Mouse (Mus musculus) kidney, embryonic 14.5 days (tissue): ENCODE measurements around the gene Nfu1. TPM values are rescaled to one million over a fixed set of nuclear protein-coding genes. Genes with fewer than 3 reads are reported as not detected.

Experiments
- ATAC-seq: fragments of 200-750 bp; cut with Nextera tagmentation; 2 replicates; pipeline ENCODE4 v1.8.0; 2017; ENCODE audit warnings: moderate number of reproducible peaks, mild to moderate bottlenecking, moderate TSS enrichment, moderate library complexity; ENCODE audit not compliant: low FRiP score, low TSS enrichment
- H3K27ac ChIP-seq: fragments of 300-500 bp; sonication (generic); 2 replicates; pipeline ENCODE4 v1.5.1; 2014; ENCODE audit warnings: low read depth, mild to moderate bottlenecking, low read length, moderate library complexity, mixed read lengths
- H3K27me3 ChIP-seq: fragments of 300-500 bp; sonication (generic); 2 replicates; pipeline ENCODE4 v1.6.1; 2014; ENCODE audit warnings: mild to moderate bottlenecking, low read length; ENCODE audit not compliant: control insufficient read depth, insufficient read depth
- H3K36me3 ChIP-seq: fragments of 300-500 bp; sonication (generic); 2 replicates; pipeline ENCODE4 v1.6.1; 2014; ENCODE audit warnings: low read length, mixed read lengths; ENCODE audit not compliant: control insufficient read depth, insufficient read depth
- H3K4me1 ChIP-seq: fragments of 300-500 bp; sonication (generic); 2 replicates; pipeline ENCODE4 v1.6.1; 2014; ENCODE audit warnings: low read length, mixed read lengths; ENCODE audit not compliant: control insufficient read depth, insufficient read depth
- H3K4me2 ChIP-seq: fragments of 300-500 bp; sonication (generic); replicated peaks from 2 replicates; pipeline ENCODE4 v1.6.1; 2014; ENCODE audit warnings: low read depth, mild to moderate bottlenecking, low read length
- H3K4me3 ChIP-seq: fragments of 300-500 bp; sonication (generic); 2 replicates; pipeline ENCODE4 v1.5.1; 2014; ENCODE audit warnings: mild to moderate bottlenecking, low read length
- H3K9ac ChIP-seq: fragments of 300-500 bp; sonication (generic); 2 replicates; pipeline ENCODE4 v1.6.1; 2014; ENCODE audit warnings: low read depth, mild to moderate bottlenecking, low read length, moderate library complexity
- H3K9me3 ChIP-seq: fragments of 300-500 bp; sonication (generic); 2 replicates; pipeline ENCODE4 v1.6.1; 2016; ENCODE audit warnings: low read length; ENCODE audit not compliant: control insufficient read depth
- WGBS: fragments of 180-500 bp; shearing (Covaris S2); extraction: QIAGEN DNeasy Blood & Tissue Kit; methylation state at CpG from one replicate; pipeline ENCODE4 v1.1.7; 2014; 5-methylcytosine and 5-hydroxymethylcytosine counted together
- polyA plus RNA-seq: library from polyadenylated mRNA; unstranded; fragments of >200 nt; fragmentation: Nextera tagmentation; extraction: Ambion mirVana; gene quantifications from 2 replicates; pipeline ENCODE4 v1.2.1, GENCODE M21; 2014

Gene Nfu1
- polyA plus RNA-seq, result 102 and 119 TPM in 2 replicates

GRCm38 (mm10) chr6:87008887-87009286, at the start of gene Nfu1:
Gene Nfu1, plus strand, starts transcription at chr6:87009236.
- peak within 1 kb of the TSS; percentile 48 for H3K4me2 ChIP-seq
- peaks cover 5% of the 10 kb centered on the region for H3K4me1 ChIP-seq
- no peaks in the 10 kb centered on the region for H3K27me3 ChIP-seq
- H3K27ac ChIP-seq, result peak within 1 kb of the TSS; percentile 44; the same call in 1 of the 2 replicates
- peaks cover 6% of the 10 kb centered on the region; the same call in 1 of the 2 replicates for H3K36me3 ChIP-seq
- 75% methylated on average over 6 of the region's 6 CpGs for WGBS
- no peaks in the 10 kb centered on the region for H3K9me3 ChIP-seq
- ATAC-seq, result no peak
- H3K4me3 ChIP-seq, result peak within 1 kb of the TSS; percentile 76
- H3K9ac ChIP-seq, result peak within 1 kb of the TSS; percentile 83

- H3K4me1 ChIP-seq, result no peaks in the 10 kb centered on the region
- H3K27me3 ChIP-seq, result no peaks in the 10 kb centered on the region
- no peaks in the 10 kb centered on the region for H3K9me3 ChIP-seq
- H3K27ac ChIP-seq, result no peak overlapping the region
- no peak overlapping the region for H3K4me2 ChIP-seq
- H3K36me3 ChIP-seq, result peaks cover 68% of the 10 kb centered on the region
- WGBS, result 89% methylated on average over 7 of the region's 7 CpGs
- H3K4me3 ChIP-seq, result no peak overlapping the region
- H3K9ac ChIP-seq, result no peak overlapping the region
- no peak for ATAC-seq
These were observed 44.9 kb upstream of the Nfu1 start for GRCm38 (mm10) chr6:86963987-86964685.

GRCm38 (mm10) chr6:86967166-86967565, 41.9 kb upstream of the Nfu1 start:
- Histone ChIP-seq H3K4me3 (no peak overlapping the region), H3K27me3 (no peaks in the 10 kb centered on the region), H3K9me3 (no peaks in the 10 kb centered on the region), H3K27ac (no peak overlapping the region), H3K4me2 (no peak overlapping the region), H3K9ac (no peak overlapping the region), H3K4me1 (no peaks in the 10 kb centered on the region), H3K36me3 (peaks cover 53% of the 10 kb centered on the region)
- no peak for ATAC-seq
- WGBS, result 87% methylated on average over 2 of the region's 2 CpGs

GRCm38 (mm10) chr6:86973956-86974355, 35.1 kb upstream of the Nfu1 start:
- Histone ChIP-seq H3K27me3 (no peaks in the 10 kb centered on the region), H3K27ac (no peak overlapping the region), H3K9me3 (no peaks in the 10 kb centered on the region), H3K4me3 (no peak overlapping the region), H3K4me2 (no peak overlapping the region), H3K36me3 (peaks cover 12% of the 10 kb centered on the region; the same call in 1 of the 2 replicates), H3K9ac (no peak overlapping the region), H3K4me1 (no peaks in the 10 kb centered on the region)
- WGBS, result 94% methylated on average over 4 of the region's 4 CpGs
- no peak for ATAC-seq

- no peak overlapping the region for H3K27ac ChIP-seq
- H3K4me2 ChIP-seq, result no peak overlapping the region
These were observed 30.7 kb upstream of the Nfu1 start for GRCm38 (mm10) chr6:86978156-86978908.

GRCm38 (mm10) chr6:86978909-86979265, 30.1 kb upstream of the Nfu1 start:
- no peak overlapping the region for H3K9ac ChIP-seq
- no peak overlapping the region for H3K4me3 ChIP-seq
- H3K9me3 ChIP-seq, result no peaks in the 10 kb centered on the region
- ATAC-seq, result no peak
- peaks cover 3% of the 10 kb centered on the region; the same call in 1 of the 2 replicates for H3K36me3 ChIP-seq
- H3K4me2 ChIP-seq, result no peak overlapping the region
- no peak overlapping the region for H3K27ac ChIP-seq
- H3K4me1 ChIP-seq, result no peaks in the 10 kb centered on the region
- no peaks in the 10 kb centered on the region for H3K27me3 ChIP-seq
- WGBS, result 79% methylated on average over 6 of the region's 6 CpGs

More at GRCm38 (mm10) chr6:86978156-86978908, 30.7 kb upstream of the Nfu1 start:
- WGBS, result 81% methylated on average over 8 of the region's 8 CpGs
- H3K27me3 ChIP-seq, result no peaks in the 10 kb centered on the region
- H3K9me3 ChIP-seq, result no peaks in the 10 kb centered on the region
- H3K36me3 ChIP-seq, result peaks cover 7% of the 10 kb centered on the region; the same call in 1 of the 2 replicates
- no peak overlapping the region for H3K4me3 ChIP-seq
- H3K4me1 ChIP-seq, result no peaks in the 10 kb centered on the region
- no peak overlapping the region for H3K9ac ChIP-seq
- ATAC-seq, result no peak

- Histone ChIP-seq H3K4me2 (no peak overlapping the region), H3K36me3 (peaks cover 3% of the 10 kb centered on the region; the same call in 1 of the 2 replicates), H3K4me1 (no peaks in the 10 kb centered on the region), H3K27me3 (no peaks in the 10 kb centered on the region), H3K27ac (no peak overlapping the region), H3K9me3 (no peaks in the 10 kb centered on the region), H3K9ac (no peak overlapping the region), H3K4me3 (no peak overlapping the region)
- ATAC-seq, result no peak
- 89% methylated on average over 2 of the region's 2 CpGs for WGBS
These were observed 27.8 kb upstream of the Nfu1 start for GRCm38 (mm10) chr6:86981206-86981605.

- WGBS, result 89% methylated on average over 8 of the region's 8 CpGs
- Histone ChIP-seq H3K4me1 (no peaks in the 10 kb centered on the region), H3K27me3 (no peaks in the 10 kb centered on the region), H3K36me3 (peaks cover 5% of the 10 kb centered on the region; the same call in 1 of the 2 replicates), H3K9me3 (no peaks in the 10 kb centered on the region), H3K4me2 (no peak overlapping the region), H3K27ac (no peak overlapping the region), H3K9ac (no peak overlapping the region), H3K4me3 (no peak overlapping the region)
- no peak for ATAC-seq
These were observed 23.5 kb upstream of the Nfu1 start for GRCm38 (mm10) chr6:86985314-86986106.
